Mouse (Mus musculus) brain, embryonic 14.5 days (tissue): ENCODE results near the gene Tnfaip8l3.

Experiments used
- CTCF ChIP-seq: fragments of 200-500 bp; IDR thresholded peaks from 2 replicates; pipeline ENCODE4 v1.5.1; 2012; ENCODE audit warnings: inconsistent platforms, mild to moderate bottlenecking, moderate library complexity, borderline replicate concordance; ENCODE audit not compliant: insufficient read depth, insufficient read length; ENCODE audit errors: extremely low read depth
- POLR2A ChIP-seq: fragments of 200-500 bp; IDR thresholded peaks from 2 replicates; pipeline ENCODE4 v1.6.1; 2012; ENCODE audit warnings: mild to moderate bottlenecking, inconsistent platforms, borderline replicate concordance; ENCODE audit not compliant: poor library complexity, insufficient read depth, insufficient read length, severe bottlenecking; ENCODE audit errors: extremely low read depth

- TF ChIP-seq CTCF: no peak
- TF ChIP-seq POLR2A: no peak
These were observed 6.7 kb upstream of the Tnfaip8l3 start for GRCm38 (mm10) chr9:54074901-54075300.
